Mouse (Mus musculus): Measurements from ENCODE around the gene Slc6a3.

- no peak for TF ChIP-seq CTCF (IDR thresholded peaks at IDR 0.05; ENCODE audit: low read depth)
- no peak for TF ChIP-seq EP300 (IDR thresholded peaks at IDR 0.05; ENCODE audit: low read depth)
Observed at GRCm38 (mm10) chr13:73488707-73489106, 47.8 kb upstream of the Slc6a3 start.
